Mouse (Mus musculus) C2C12 (cell line): Measurements from ENCODE around the gene Bpi.
A peak's percentile ranks its signal among the peaks of the same experiment; 100 is the strongest.

Source experiments
- CEBPB ChIP-seq: IDR thresholded peaks from one replicate; pipeline ENCODE4 v1.6.1; 2011; ENCODE audit warnings: low read depth, mild to moderate bottlenecking, control low read depth, moderate library complexity
- CTCF ChIP-seq: IDR thresholded peaks from one replicate; pipeline ENCODE4 v1.5.1; 2011; ENCODE audit not compliant: control insufficient read depth, insufficient read depth, insufficient read length
- MAX ChIP-seq: IDR thresholded peaks from one replicate; pipeline ENCODE4 v1.6.1; 2011; ENCODE audit warnings: mild to moderate bottlenecking, control low read depth
- MYOD1 ChIP-seq: IDR thresholded peaks from one replicate; pipeline ENCODE4 v1.6.1; 2011; ENCODE audit warnings: low read depth; ENCODE audit not compliant: control insufficient read depth, insufficient read length
- MYOG ChIP-seq: IDR thresholded peaks from one replicate; pipeline ENCODE4 v1.6.1; 2011; ENCODE audit not compliant: control insufficient read depth, insufficient read length; ENCODE audit errors: extremely low read depth
- USF1 ChIP-seq: IDR thresholded peaks from one replicate; pipeline ENCODE4 v1.6.1; 2011; ENCODE audit warnings: low read depth, mild to moderate bottlenecking, control low read depth, moderate library complexity

- TF ChIP-seq CTCF (no peak), MYOD1 (peak; percentile 99), USF1 (no peak), MAX (no peak), CEBPB (no peak), MYOG (no peak)
Observed at GRCm38 (mm10) chr2:158248318-158248717, 9.6 kb upstream of the Bpi start.
